ENCODE assay signal across 10 mouse cellular contexts in genomic region chr4:85250786-85251185, GRCm38 (mm10). TPM values are rescaled to one million over a fixed set of nuclear protein-coding genes. Genes with fewer than 3 reads are reported as not detected.
DNase-seq lines count a peak whose midpoint lies in the region; ATAC-seq lines count a peak whose summit lies in the region.
"Had no signal": no experiment of that assay in that cellular context is flagged by ENCODE, and none has a peak within 500 bp of the region (broad histone marks: within the 10 kb centered on the region; RNA-seq: fewer than 3 reads in every experiment).

No protein-coding gene starts in this region.

- no peak for ATAC-seq in kidney, embryonic 16.5 days (ENCODE audit: low FRiP score, low TSS enrichment)
- peak; percentile 53; the same call in 1 of the 2 replicates for ATAC-seq in midbrain, embryonic 14.5 days (ENCODE audit: low FRiP score, low TSS enrichment)
- no peak for ATAC-seq in granulocyte monocyte progenitor cell, adult 5-6 weeks (replicated peaks; ENCODE audit: poor library complexity, severe bottlenecking)

- no peaks in the 10 kb centered on the region for H3K27me3 ChIP-seq in kidney, embryonic 16.5 days (ENCODE audit: insufficient read depth, low read length)
- H3K27me3 ChIP-seq in forebrain, embryonic 10.5 days (ENCODE audit: poor library complexity, severe bottlenecking), result peaks cover 16% of the 10 kb centered on the region; the same call in 1 of the 2 replicates
- H3K27me3 ChIP-seq in midbrain, embryonic 14.5 days (ENCODE audit: control insufficient read depth, insufficient read depth, low read length), result 0 out of 2 replicates have a peak, but pooled peaks cover 5% of the 10 kb centered on the region
- H3K27me3 ChIP-seq: megakaryocyte, embryonic 14.5 days had no signal

- H3K27ac ChIP-seq in kidney, embryonic 16.5 days (ENCODE audit: low read length), result no peak overlapping the region
- peak overlapping the region; percentile 58; the same call in 1 of the 2 replicates for H3K27ac ChIP-seq in forebrain, embryonic 10.5 days
- no peak overlapping the region for H3K27ac ChIP-seq in midbrain, embryonic 14.5 days (replicated peaks; ENCODE audit: low read depth, low read length)

- WGBS in kidney, embryonic 16.5 days, result 59% methylated on average over 2 of the region's 2 CpGs
- WGBS in forebrain, embryonic 10.5 days, result 68% methylated on average over 2 of the region's 2 CpGs
- 51% methylated on average over 2 of the region's 2 CpGs for WGBS in midbrain, embryonic 14.5 days

- DNase-seq in kidney, postnatal 14 days, result peak; percentile 28
- DNase-seq in adrenal gland, postnatal 25 days, result peak; percentile 43
- DNase-seq in forebrain, embryonic 10.5 days (ENCODE audit: extremely low spot score, low spot score), result no peak
- peak; percentile 46 for DNase-seq in midbrain, embryonic 14.5 days
- DNase-seq in right cerebral cortex, postnatal 25 days, result no peak
- DNase-seq: gastrocnemius, postnatal 36 days; kidney, adult 18-20 months had no signal

- no peaks in the 10 kb centered on the region for H3K4me1 ChIP-seq in kidney, embryonic 16.5 days (ENCODE audit: insufficient read depth, low read length)
- H3K4me1 ChIP-seq in forebrain, embryonic 10.5 days, result peaks cover 21% of the 10 kb centered on the region
- H3K4me1 ChIP-seq in midbrain, embryonic 14.5 days (ENCODE audit: control insufficient read depth, insufficient read depth, low read length), result peaks cover 10% of the 10 kb centered on the region; the same call in 1 of the 2 replicates
- H3K4me1 ChIP-seq: megakaryocyte, embryonic 14.5 days had no signal

- no peaks in the 10 kb centered on the region for H3K36me3 ChIP-seq in kidney, embryonic 16.5 days (ENCODE audit: insufficient read depth, low read length)
- H3K36me3 ChIP-seq in forebrain, embryonic 10.5 days (replicated peaks), result no peaks in the 10 kb centered on the region
- no peaks in the 10 kb centered on the region for H3K36me3 ChIP-seq in midbrain, embryonic 14.5 days (ENCODE audit: control insufficient read depth, insufficient read depth, low read length)

- H3K4me3 ChIP-seq in kidney, embryonic 16.5 days (ENCODE audit: low read length), result no peak overlapping the region
- H3K4me3 ChIP-seq in forebrain, embryonic 10.5 days, result no peak overlapping the region
- H3K4me3 ChIP-seq in midbrain, embryonic 14.5 days (replicated peaks; ENCODE audit: low read depth, low read length), result no peak overlapping the region
- H3K4me3 ChIP-seq: megakaryocyte, embryonic 14.5 days had no signal

- H3K9me3 ChIP-seq in kidney, embryonic 16.5 days (ENCODE audit: low read length), result no peaks in the 10 kb centered on the region
- no peaks in the 10 kb centered on the region for H3K9me3 ChIP-seq in forebrain, embryonic 10.5 days
- H3K9me3 ChIP-seq in midbrain, embryonic 14.5 days (ENCODE audit: control insufficient read depth, low read length), result no peaks in the 10 kb centered on the region

- no peak overlapping the region for H3K4me2 ChIP-seq in kidney, embryonic 16.5 days (replicated peaks; ENCODE audit: low read depth, low read length)
- H3K4me2 ChIP-seq in midbrain, embryonic 14.5 days (ENCODE audit: low read length), result no peak overlapping the region

- no peak overlapping the region for H3K9ac ChIP-seq in kidney, embryonic 16.5 days (replicated peaks; ENCODE audit: low read length)
- H3K9ac ChIP-seq in midbrain, embryonic 14.5 days (replicated peaks; ENCODE audit: low read length), result no peak overlapping the region

RNA-seq across cellular contexts. Expression of gene Sh3gl2, which starts 45.9 kb away (rescaled TPM):
- polyA plus RNA-seq in kidney, embryonic 16.5 days (2015; fragmentation: Nextera tagmentation; extraction: Ambion mirVana), result 19.6 and 22.3 TPM in 2 replicates
- 21.6 and 32.2 TPM in 2 replicates for total RNA-seq in adrenal gland, postnatal 25 days (2021)
- 2.0 and 2.6 TPM in 2 replicates for polyA plus RNA-seq in forebrain, embryonic 10.5 days (2016; fragmentation: Nextera tagmentation; extraction: Ambion mirVana)
- polyA plus RNA-seq in midbrain, embryonic 14.5 days (2014; fragmentation: Nextera tagmentation; extraction: Ambion mirVana), result 66.1 and 76.7 TPM in 2 replicates
- total RNA-seq in granulocyte monocyte progenitor cell, adult 5-6 weeks (2014; fragmentation: Nextera tagmentation), result not detected in 2 replicates
- total RNA-seq in granulocyte monocyte progenitor cell, adult 5-6 weeks (2017), result not detected in 2 replicates

Comparison
In these comparisons a context has a peak if more than half of its experiments do, and no peak if none do; other contexts are left out.
1. DNase-seq: peak in kidney, postnatal 14 days (single experiment), adrenal gland, postnatal 25 days (single experiment) and midbrain, embryonic 14.5 days (single experiment); none in forebrain, embryonic 10.5 days (single experiment) and right cerebral cortex, postnatal 25 days (single experiment).